Mouse (Mus musculus): ENCODE measurements around the gene Rnf145. TPM values are rescaled to one million over a fixed set of nuclear protein-coding genes. Genes with fewer than 3 reads are reported as not detected.

Gene Rnf145
- 46.0 and 49.5 TPM in 2 replicates for polyA plus RNA-seq (2015; fragmentation: Nextera tagmentation; extraction: Ambion mirVana)

- Histone ChIP-seq H3K27me3 (ENCODE audit: control insufficient read depth, insufficient read depth, low read depth, low read length) (no peaks in the 10 kb centered on the region), H3K4me1 (ENCODE audit: control insufficient read depth, low read depth, low read length) (peaks cover 49% of the 10 kb centered on the region), H3K4me3 (ENCODE audit: low read depth, low read length) (peak within 1 kb of the TSS; percentile 96), H3K9me3 (replicated peaks; ENCODE audit: control insufficient read depth, low read length) (no peaks in the 10 kb centered on the region), H3K9ac (ENCODE audit: low read depth, low read length) (peak within 1 kb of the TSS; percentile 97), H3K27ac (ENCODE audit: low read length) (peak within 1 kb of the TSS; percentile 99), H3K36me3 (ENCODE audit: control insufficient read depth, insufficient read depth) (peaks cover 6% of the 10 kb centered on the region), H3K4me2 (ENCODE audit: low read depth, low read length) (peak within 1 kb of the TSS; percentile 95)
- WGBS (ENCODE audit: insufficient replicate concordance): under 1% methylated on average over 56 of the region's 70 CpGs
- peak; percentile 72 for ATAC-seq (ENCODE audit: low read depth)
These were observed at the start of gene Rnf145 for GRCm38 (mm10) chr11:44518281-44519095. Gene Rnf145, plus strand, starts transcription at chr11:44518964.

- peak; percentile 87 for ATAC-seq (ENCODE audit: low read depth)
- Histone ChIP-seq H3K36me3 (ENCODE audit: control insufficient read depth, insufficient read depth) (peaks cover 3% of the 10 kb centered on the region), H3K9me3 (replicated peaks; ENCODE audit: control insufficient read depth, low read length) (no peaks in the 10 kb centered on the region), H3K4me3 (ENCODE audit: low read depth, low read length) (peak overlapping the region; percentile 99), H3K4me2 (ENCODE audit: low read depth, low read length) (peak overlapping the region; percentile 93), H3K9ac (ENCODE audit: low read depth, low read length) (peak overlapping the region; percentile 98), H3K4me1 (ENCODE audit: control insufficient read depth, low read depth, low read length) (peaks cover 37% of the 10 kb centered on the region), H3K27ac (ENCODE audit: low read length) (peak overlapping the region; percentile 100), H3K27me3 (ENCODE audit: control insufficient read depth, insufficient read depth, low read depth, low read length) (no peaks in the 10 kb centered on the region)
- under 1% methylated on average over 59 of the region's 59 CpGs for WGBS (ENCODE audit: insufficient replicate concordance)
These were observed 48.9 kb upstream of the Rnf145 start for GRCm38 (mm10) chr11:44469646-44470431.

- ATAC-seq (ENCODE audit: low read depth): peak; percentile 75
- Histone ChIP-seq H3K36me3 (ENCODE audit: control insufficient read depth, insufficient read depth) (no peaks in the 10 kb centered on the region), H3K4me3 (ENCODE audit: low read depth, low read length) (peak within 1 kb of the TSS; percentile 99), H3K27me3 (ENCODE audit: control insufficient read depth, insufficient read depth, low read depth, low read length) (no peaks in the 10 kb centered on the region), H3K27ac (ENCODE audit: low read length) (peak within 1 kb of the TSS; percentile 100), H3K9me3 (replicated peaks; ENCODE audit: control insufficient read depth, low read length) (no peaks in the 10 kb centered on the region), H3K4me1 (ENCODE audit: control insufficient read depth, low read depth, low read length) (peaks cover 37% of the 10 kb centered on the region), H3K4me2 (ENCODE audit: low read depth, low read length) (peak within 1 kb of the TSS; percentile 93), H3K9ac (ENCODE audit: low read depth, low read length) (peak within 1 kb of the TSS; percentile 98)
- WGBS (ENCODE audit: insufficient replicate concordance): under 1% methylated on average over 54 of the region's 54 CpGs
These were observed 48.1 kb upstream of the Rnf145 start, which contains the start of gene Ublcp1 for GRCm38 (mm10) chr11:44470432-44471336. Gene Ublcp1, minus strand, starts transcription at chr11:44470498.

GRCm38 (mm10) chr11:44471337-44471995, 47.3 kb upstream of the Rnf145 start:
- peaks cover 33% of the 10 kb centered on the region for H3K4me1 ChIP-seq (ENCODE audit: control insufficient read depth, low read depth, low read length)
- H3K9ac ChIP-seq (ENCODE audit: low read depth, low read length): peak overlapping the region; percentile 98

GRCm38 (mm10) chr11:44475467-44475866, 43.3 kb upstream of the Rnf145 start:
- Histone ChIP-seq H3K36me3 (ENCODE audit: control insufficient read depth, insufficient read depth) (no peaks in the 10 kb centered on the region), H3K9ac (ENCODE audit: low read depth, low read length) (no peak overlapping the region), H3K27ac (ENCODE audit: low read length) (no peak overlapping the region), H3K4me1 (ENCODE audit: control insufficient read depth, low read depth, low read length) (peaks cover 9% of the 10 kb centered on the region), H3K4me2 (ENCODE audit: low read depth, low read length) (no peak overlapping the region), H3K27me3 (ENCODE audit: control insufficient read depth, insufficient read depth, low read depth, low read length) (no peaks in the 10 kb centered on the region), H3K4me3 (ENCODE audit: low read depth, low read length) (no peak overlapping the region), H3K9me3 (replicated peaks; ENCODE audit: control insufficient read depth, low read length) (no peaks in the 10 kb centered on the region)
- 68% methylated on average over 3 of the region's 3 CpGs for WGBS (ENCODE audit: insufficient replicate concordance)
- no peak for ATAC-seq (ENCODE audit: low read depth)

More at GRCm38 (mm10) chr11:44471337-44471995, 47.3 kb upstream of the Rnf145 start:
- no peaks in the 10 kb centered on the region for H3K9me3 ChIP-seq (replicated peaks; ENCODE audit: control insufficient read depth, low read length)
- no peaks in the 10 kb centered on the region for H3K27me3 ChIP-seq (ENCODE audit: control insufficient read depth, insufficient read depth, low read depth, low read length)
- peak overlapping the region; percentile 99 for H3K4me3 ChIP-seq (ENCODE audit: low read depth, low read length)
- H3K36me3 ChIP-seq (ENCODE audit: control insufficient read depth, insufficient read depth): no peaks in the 10 kb centered on the region
- no peak for ATAC-seq (ENCODE audit: low read depth)
- H3K4me2 ChIP-seq (ENCODE audit: low read depth, low read length): peak overlapping the region; percentile 93
- peak overlapping the region; percentile 100 for H3K27ac ChIP-seq (ENCODE audit: low read length)
- WGBS (ENCODE audit: insufficient replicate concordance): 5% methylated on average over 4 of the region's 4 CpGs

- H3K4me1 ChIP-seq (ENCODE audit: control insufficient read depth, low read depth, low read length): peaks cover 9% of the 10 kb centered on the region
- 40% methylated on average over 2 of the region's 2 CpGs for WGBS (ENCODE audit: insufficient replicate concordance)
- H3K36me3 ChIP-seq (ENCODE audit: control insufficient read depth, insufficient read depth): no peaks in the 10 kb centered on the region
- no peak overlapping the region for H3K9ac ChIP-seq (ENCODE audit: low read depth, low read length)
- no peak overlapping the region for H3K4me3 ChIP-seq (ENCODE audit: low read depth, low read length)
- no peaks in the 10 kb centered on the region for H3K27me3 ChIP-seq (ENCODE audit: control insufficient read depth, insufficient read depth, low read depth, low read length)
- H3K4me2 ChIP-seq (ENCODE audit: low read depth, low read length): no peak overlapping the region
- no peak overlapping the region for H3K27ac ChIP-seq (ENCODE audit: low read length)
- no peak for ATAC-seq (ENCODE audit: low read depth)
- no peaks in the 10 kb centered on the region for H3K9me3 ChIP-seq (replicated peaks; ENCODE audit: control insufficient read depth, low read length)
These were observed 42.3 kb upstream of the Rnf145 start for GRCm38 (mm10) chr11:44476445-44476844.

- H3K4me2 ChIP-seq (ENCODE audit: low read depth, low read length): no peak overlapping the region
- no peak overlapping the region for H3K4me3 ChIP-seq (ENCODE audit: low read depth, low read length)
- H3K27ac ChIP-seq (ENCODE audit: low read length): no peak overlapping the region
- no peak for ATAC-seq (ENCODE audit: low read depth)
- H3K4me1 ChIP-seq (ENCODE audit: control insufficient read depth, low read depth, low read length): no peaks in the 10 kb centered on the region
- no peak overlapping the region for H3K9ac ChIP-seq (ENCODE audit: low read depth, low read length)
- H3K9me3 ChIP-seq (replicated peaks; ENCODE audit: control insufficient read depth, low read length): no peaks in the 10 kb centered on the region
- H3K27me3 ChIP-seq (ENCODE audit: control insufficient read depth, insufficient read depth, low read depth, low read length): no peaks in the 10 kb centered on the region
- 78% methylated on average over 4 of the region's 4 CpGs for WGBS (ENCODE audit: insufficient replicate concordance)
- no peaks in the 10 kb centered on the region for H3K36me3 ChIP-seq (ENCODE audit: control insufficient read depth, insufficient read depth)
These were observed 40.4 kb upstream of the Rnf145 start for GRCm38 (mm10) chr11:44478382-44478781.

GRCm38 (mm10) chr11:44480246-44480645, 38.5 kb upstream of the Rnf145 start:
- WGBS (ENCODE audit: insufficient replicate concordance): 82% methylated on average over 6 of the region's 6 CpGs
- Histone ChIP-seq H3K9ac (ENCODE audit: low read depth, low read length) (no peak overlapping the region), H3K4me2 (ENCODE audit: low read depth, low read length) (no peak overlapping the region), H3K4me1 (ENCODE audit: control insufficient read depth, low read depth, low read length) (no peaks in the 10 kb centered on the region), H3K36me3 (ENCODE audit: control insufficient read depth, insufficient read depth) (no peaks in the 10 kb centered on the region), H3K4me3 (ENCODE audit: low read depth, low read length) (no peak overlapping the region), H3K27ac (ENCODE audit: low read length) (no peak overlapping the region), H3K27me3 (ENCODE audit: control insufficient read depth, insufficient read depth, low read depth, low read length) (no peaks in the 10 kb centered on the region), H3K9me3 (replicated peaks; ENCODE audit: control insufficient read depth, low read length) (no peaks in the 10 kb centered on the region)
- no peak for ATAC-seq (ENCODE audit: low read depth)
